Mouse (Mus musculus) heart, postnatal 0 days (tissue): Measurements from ENCODE around the gene Iqub. TPM values are rescaled to one million over a fixed set of nuclear protein-coding genes. Genes with fewer than 3 reads are reported as not detected.

Experiments used
- ATAC-seq: fragments of 200-750 bp; cut with Nextera tagmentation; 2 replicates; pipeline ENCODE4 v1.8.0; 2017; ENCODE audit warnings: low read depth, moderate number of reproducible peaks, moderate library complexity; ENCODE audit not compliant: insufficient read depth
- DNase-seq: peaks from one replicate; pipeline ENCODE4 v3.0.0-alpha.2; 2016; ENCODE audit warnings: low spot score
- H3K27ac ChIP-seq: fragments of 300-500 bp; sonication (generic); 2 replicates; pipeline ENCODE4 v1.5.1; 2014; ENCODE audit warnings: low read depth, mild to moderate bottlenecking
- H3K27me3 ChIP-seq: fragments of 300-500 bp; sonication (generic); 2 replicates; pipeline ENCODE4 v1.6.1; 2014; ENCODE audit warnings: low read length, mixed read lengths; ENCODE audit not compliant: control insufficient read depth, insufficient read depth
- H3K36me3 ChIP-seq: fragments of 300-500 bp; sonication (generic); replicated peaks from 2 replicates; pipeline ENCODE4 v1.6.1; 2014; ENCODE audit warnings: low read length, mixed read lengths; ENCODE audit not compliant: control insufficient read depth, insufficient read depth
- H3K4me1 ChIP-seq: fragments of 300-500 bp; sonication (generic); 2 replicates; pipeline ENCODE4 v1.6.1; 2014; ENCODE audit warnings: antibody characterized with exemption; ENCODE audit not compliant: control insufficient read depth, insufficient read depth
- H3K4me2 ChIP-seq: fragments of 300-500 bp; sonication (generic); 2 replicates; pipeline ENCODE4 v1.6.1; 2014; ENCODE audit warnings: low read depth, mild to moderate bottlenecking, low read length, moderate library complexity
- H3K4me3 ChIP-seq: fragments of 300-500 bp; sonication (generic); 2 replicates; pipeline ENCODE4 v1.5.1; 2014; ENCODE audit warnings: low read depth, low read length
- H3K9ac ChIP-seq: fragments of 300-500 bp; sonication (generic); replicated peaks from 2 replicates; pipeline ENCODE4 v1.6.1; 2014; ENCODE audit warnings: low read depth, low read length, mixed read lengths
- H3K9me3 ChIP-seq: fragments of 300-500 bp; sonication (generic); replicated peaks from 2 replicates; pipeline ENCODE4 v1.6.1; 2016; ENCODE audit warnings: low read length; ENCODE audit not compliant: control insufficient read depth
- CTCF ChIP-seq: IDR thresholded peaks from 2 replicates; pipeline ENCODE4 v1.5.1; 2016; ENCODE audit warnings: antibody characterized with exemption, control low read depth, low read depth
- EP300 ChIP-seq: IDR thresholded peaks from 2 replicates; pipeline ENCODE4 v1.6.1; 2016; ENCODE audit warnings: antibody characterized with exemption, low read depth
- WGBS: fragments of 180-500 bp; shearing (Covaris S2); extraction: QIAGEN DNeasy Blood & Tissue Kit; methylation state at CpG from one replicate; pipeline ENCODE4 v1.1.7; 2014; 5-methylcytosine and 5-hydroxymethylcytosine counted together
- polyA plus RNA-seq: library from polyadenylated mRNA; unstranded; fragments of >200 nt; fragmentation: Nextera tagmentation; extraction: Ambion mirVana; gene quantifications from 2 replicates; pipeline ENCODE4 v1.2.1, GENCODE M21; 2015
- total RNA-seq: library from RNA; depleted of rRNA; stranded (reverse); fragments of >200 nt; gene quantifications from 2 replicates; pipeline ENCODE4 v1.2.3, GENCODE M21; 2014; ENCODE audit warnings: low replicate concordance; rRNA removed

Iqub gene
- total and polyA plus RNA-seq, 2 experiments from 2014 or later, result 0.16 TPM; not detected in 1

- Histone ChIP-seq H3K27ac (no peak overlapping the region), H3K36me3 (no peaks in the 10 kb centered on the region), H3K9me3 (no peaks in the 10 kb centered on the region), H3K9ac (no peak overlapping the region), H3K4me3 (no peak overlapping the region), H3K4me2 (no peak overlapping the region), H3K4me1 (no peaks in the 10 kb centered on the region), H3K27me3 (no peaks in the 10 kb centered on the region)
- no peak for DNase-seq
- no peak for ATAC-seq
- 66% methylated on average over 11 of the region's 11 CpGs for WGBS
- TF ChIP-seq CTCF (no peak), EP300 (no peak)
Observed at GRCm38 (mm10) chr6:24408573-24409427, 106.1 kb downstream of the Iqub start.

GRCm38 (mm10) chr6:24407743-24408142 lies 107.1 kb downstream of the Iqub start:
- no peaks in the 10 kb centered on the region for H3K9me3 ChIP-seq
- no peaks in the 10 kb centered on the region for H3K4me1 ChIP-seq
- H3K36me3 ChIP-seq, result no peaks in the 10 kb centered on the region
- WGBS, result 36% methylated on average over 3 of the region's 3 CpGs
- TF ChIP-seq CTCF (no peak), EP300 (no peak)
- H3K4me3 ChIP-seq, result no peak overlapping the region
- no peak overlapping the region for H3K27ac ChIP-seq
- H3K27me3 ChIP-seq, result no peaks in the 10 kb centered on the region
- H3K4me2 ChIP-seq, result no peak overlapping the region
- H3K9ac ChIP-seq, result no peak overlapping the region
- ATAC-seq (no peak), DNase-seq (no peak)

GRCm38 (mm10) chr6:24397237-24397647 lies 117.6 kb downstream of the Iqub start:
- Histone ChIP-seq H3K4me3 (no peak overlapping the region), H3K9me3 (no peaks in the 10 kb centered on the region), H3K27ac (no peak overlapping the region), H3K27me3 (no peaks in the 10 kb centered on the region), H3K4me1 (no peaks in the 10 kb centered on the region), H3K9ac (no peak overlapping the region), H3K4me2 (no peak overlapping the region), H3K36me3 (no peaks in the 10 kb centered on the region)
- TF ChIP-seq CTCF, result no peak
- TF ChIP-seq EP300, result no peak
- DNase-seq, result no peak
- WGBS, result 69% methylated on average over 4 of the region's 4 CpGs
- no peak for ATAC-seq

Other genes with a start within 250 kb of the Iqub start
- 55.0 and 113 TPM in 2 replicates for gene Ndufa5, start 12.9 kb upstream of the Iqub start, total RNA-seq
- gene Ndufa5, start 12.9 kb upstream of the Iqub start, polyA plus RNA-seq, result 1,697 and 1,774 TPM in 2 replicates
- 1.5 and 3.4 TPM in 2 replicates for gene Asb15, start 13.1 kb upstream of the Iqub start, total RNA-seq
- 1.4 and 1.5 TPM in 2 replicates for gene Asb15, start 13.1 kb upstream of the Iqub start, polyA plus RNA-seq
- gene Lmod2, start 82.7 kb upstream of the Iqub start, total RNA-seq, result 51.9 and 68.1 TPM in 2 replicates
- 62.2 and 70.3 TPM in 2 replicates for gene Lmod2, start 82.7 kb upstream of the Iqub start, polyA plus RNA-seq
- 19.0 and 19.2 TPM in 2 replicates for gene Wasl, start 149.9 kb upstream of the Iqub start, total RNA-seq
- gene Wasl, start 149.9 kb upstream of the Iqub start, polyA plus RNA-seq, result 49.0 and 53.0 TPM in 2 replicates
- not detected in 2 replicates for gene Hyal6, start 218.2 kb upstream of the Iqub start, total RNA-seq
- 0.03 TPM in 1 of 2 replicates, not detected in the other for gene Hyal6, start 218.2 kb upstream of the Iqub start, polyA plus RNA-seq
- gene Hyal4, start 233.3 kb upstream of the Iqub start, total RNA-seq, result not detected in 2 replicates
- gene Hyal4, start 233.3 kb upstream of the Iqub start, polyA plus RNA-seq, result not detected in 2 replicates